Mouse (Mus musculus) intestine, embryonic 16.5 days (tissue): ENCODE results near the gene Olfr15. TPM values are rescaled to one million over a fixed set of nuclear protein-coding genes. Genes with fewer than 3 reads are reported as not detected.
"Not testable (repeated sequence)": the region's sequence is repeated elsewhere in the genome, so short reads cannot be mapped to it uniquely, and the experiment has no call there.

Experiments
- ATAC-seq: fragments of 200-750 bp; cut with Nextera tagmentation; 2 replicates; pipeline ENCODE4 v1.8.0; 2017; ENCODE audit warnings: moderate TSS enrichment, moderate library complexity
- H3K27ac ChIP-seq: fragments of 300-500 bp; sonication (generic); 2 replicates; pipeline ENCODE4 v1.5.1; 2014; ENCODE audit warnings: mild to moderate bottlenecking, low read length
- H3K27me3 ChIP-seq: fragments of 300-500 bp; sonication (generic); replicated peaks from 2 replicates; pipeline ENCODE4 v1.6.1; 2014; ENCODE audit warnings: low read length, control low read depth, mixed read lengths; ENCODE audit not compliant: control insufficient read depth, insufficient read depth
- H3K36me3 ChIP-seq: fragments of 300-500 bp; sonication (generic); 2 replicates; pipeline ENCODE4 v1.6.1; 2014; ENCODE audit warnings: low read length, control low read depth; ENCODE audit not compliant: control insufficient read depth, insufficient read depth
- H3K4me1 ChIP-seq: fragments of 300-500 bp; sonication (generic); 2 replicates; pipeline ENCODE4 v1.6.1; 2014; ENCODE audit warnings: low read length, control low read depth, mixed read lengths; ENCODE audit not compliant: control insufficient read depth, insufficient read depth
- H3K4me2 ChIP-seq: fragments of 300-500 bp; sonication (generic); 2 replicates; pipeline ENCODE4 v1.6.1; 2014; ENCODE audit warnings: low read depth, low read length, control low read depth
- H3K4me3 ChIP-seq: fragments of 300-500 bp; sonication (generic); 2 replicates; pipeline ENCODE4 v1.5.1; 2014; ENCODE audit warnings: mild to moderate bottlenecking, low read length
- H3K9ac ChIP-seq: fragments of 300-500 bp; sonication (generic); 2 replicates; pipeline ENCODE4 v1.6.1; 2014; ENCODE audit warnings: low read depth, low read length
- H3K9me3 ChIP-seq: fragments of 300-500 bp; sonication (generic); 2 replicates; pipeline ENCODE4 v1.6.1; 2016; ENCODE audit warnings: low read length, control low read depth; ENCODE audit not compliant: control insufficient read depth
- WGBS: fragments of 180-500 bp; shearing (Covaris S2); extraction: QIAGEN DNeasy Blood & Tissue Kit; methylation state at CpG from one replicate; pipeline ENCODE4 v1.1.7; 2014; 5-methylcytosine and 5-hydroxymethylcytosine counted together
- polyA plus RNA-seq: library from polyadenylated mRNA; unstranded; fragments of >200 nt; fragmentation: Nextera tagmentation; extraction: Ambion mirVana; gene quantifications from 2 replicates; pipeline ENCODE4 v1.2.1, GENCODE M21; 2015

Gene Olfr15
- not detected in 2 replicates for polyA plus RNA-seq

DNA sequence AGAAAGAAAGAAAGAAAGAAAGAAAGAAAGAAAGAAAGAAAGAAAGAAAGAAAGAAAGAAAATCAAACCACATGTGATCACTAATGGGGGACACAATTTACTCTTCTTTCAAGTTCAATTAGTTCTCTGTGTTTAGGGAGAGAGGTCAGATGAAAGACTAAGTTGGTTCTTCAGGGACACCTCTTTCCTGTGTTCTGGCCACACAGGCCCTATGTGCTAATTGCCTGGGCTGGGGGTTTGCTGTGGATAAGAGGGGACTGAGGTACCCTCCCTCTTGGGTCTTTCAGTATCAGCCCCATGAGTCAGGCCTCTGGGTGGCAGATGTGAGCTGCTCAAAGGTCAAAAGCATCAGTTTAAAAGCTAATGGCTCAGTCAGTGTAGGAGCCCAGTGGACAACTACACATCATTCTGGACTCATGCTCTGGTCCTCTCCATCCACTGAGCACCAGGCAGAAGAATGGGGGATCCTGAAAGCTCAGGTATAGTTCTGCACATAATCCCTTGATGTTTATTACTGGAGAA is at the start of gene Olfr15:
TSS of gene Olfr15 (plus strand) at position 291 of the 522 bp plus-strand sequence.
- Histone ChIP-seq H3K9me3 (no peaks in the 10 kb centered on the region; the same call in 1 of the 2 replicates), H3K4me2 (no peak within 1 kb of the TSS), H3K27me3 (no peaks in the 10 kb centered on the region), H3K9ac (no peak within 1 kb of the TSS), H3K36me3 (no peaks in the 10 kb centered on the region), H3K4me1 (no peaks in the 10 kb centered on the region), H3K4me3 (no peak within 1 kb of the TSS), H3K27ac (no peak within 1 kb of the TSS)
- ATAC-seq: no peak

- no peaks in the 10 kb centered on the region for H3K9me3 ChIP-seq
- H3K27ac ChIP-seq: no peak overlapping the region
- no peaks in the 10 kb centered on the region for H3K4me1 ChIP-seq
- H3K27me3 ChIP-seq: no peaks in the 10 kb centered on the region
- no peak overlapping the region for H3K9ac ChIP-seq
- H3K4me3 ChIP-seq: no peak overlapping the region
- ATAC-seq: no peak
- H3K36me3 ChIP-seq: no peaks in the 10 kb centered on the region
- no peak overlapping the region for H3K4me2 ChIP-seq
These were observed 49.4 kb upstream of the Olfr15 start for GRCm38 (mm10) chr16:3781237-3781636.

DNA sequence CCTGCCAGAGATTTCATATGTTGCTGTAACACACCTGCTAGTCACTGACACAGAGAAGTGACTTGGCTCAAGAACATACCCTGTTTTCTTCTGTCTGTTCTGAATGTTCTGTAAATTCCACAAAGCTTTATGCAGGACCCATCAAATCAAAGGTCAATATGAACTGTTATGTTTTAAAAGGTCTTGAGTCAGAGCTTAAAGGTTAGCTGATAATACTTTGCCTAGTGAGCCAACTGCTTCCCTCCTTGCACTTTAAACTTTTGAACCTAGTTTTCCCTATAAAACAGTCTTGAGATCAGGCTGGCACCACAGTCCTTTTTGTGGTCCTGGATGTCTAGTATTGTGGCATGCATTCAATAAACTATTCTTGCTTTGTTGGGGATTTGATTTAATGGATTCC is 42.3 kb upstream of the Olfr15 start:
- H3K4me2 ChIP-seq: no peak overlapping the region
- H3K4me3 ChIP-seq: no peak overlapping the region
- H3K36me3 ChIP-seq: no peaks in the 10 kb centered on the region
- H3K27ac ChIP-seq: no peak overlapping the region
- no peak overlapping the region for H3K9ac ChIP-seq
- no peaks in the 10 kb centered on the region for H3K27me3 ChIP-seq
- ATAC-seq: peak; percentile 53; the same call in 1 of the 2 replicates
- no peaks in the 10 kb centered on the region for H3K4me1 ChIP-seq
- H3K9me3 ChIP-seq: no peaks in the 10 kb centered on the region

DNA sequence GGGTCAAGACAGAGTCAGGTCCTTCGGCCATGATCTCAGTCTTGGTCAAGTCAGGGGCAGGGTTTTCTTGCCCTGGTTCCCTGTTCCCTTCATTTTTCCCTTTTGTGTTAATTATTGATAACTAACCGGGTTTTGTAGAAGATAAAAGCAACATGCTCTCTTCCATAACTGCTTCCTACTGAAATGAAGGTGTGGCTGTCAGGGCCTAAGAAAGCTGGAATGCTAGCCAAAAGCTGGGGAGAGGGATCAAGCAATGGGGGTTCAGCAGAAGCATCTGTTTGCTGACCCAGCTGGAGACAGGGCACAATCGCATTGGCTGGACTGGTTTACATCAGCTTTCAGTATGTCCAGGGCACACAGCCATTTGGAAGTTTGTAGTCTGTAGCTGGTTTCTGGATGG is 22.5 kb upstream of the Olfr15 start:
- 79% methylated on average over 3 of the region's 3 CpGs for WGBS
- Histone ChIP-seq H3K9me3 (no peaks in the 10 kb centered on the region), H3K27ac (no peak overlapping the region), H3K4me2 (no peak overlapping the region), H3K27me3 (no peaks in the 10 kb centered on the region), H3K4me1 (no peaks in the 10 kb centered on the region), H3K4me3 (no peak overlapping the region), H3K9ac (no peak overlapping the region), H3K36me3 (no peaks in the 10 kb centered on the region)
- ATAC-seq: no peak

- H3K4me3 ChIP-seq, H3K9ac ChIP-seq, H3K4me1 ChIP-seq, H3K27me3 ChIP-seq, H3K4me2 ChIP-seq, H3K36me3 ChIP-seq, ATAC-seq, H3K27ac ChIP-seq, H3K9me3 ChIP-seq: not testable (repeated sequence)
- WGBS: 79% methylated on average over 6 of the region's 6 CpGs
These were observed 16.0 kb upstream of the Olfr15 start for GRCm38 (mm10) chr16:3814667-3815066.

- Histone ChIP-seq H3K4me2 (no peak overlapping the region), H3K4me1 (no peaks in the 10 kb centered on the region), H3K9me3 (no peaks in the 10 kb centered on the region), H3K4me3 (no peak overlapping the region), H3K27ac (no peak overlapping the region), H3K36me3 (no peaks in the 10 kb centered on the region), H3K27me3 (no peaks in the 10 kb centered on the region), H3K9ac (no peak overlapping the region)
- ATAC-seq: no peak
- 89% methylated on average over 2 of the region's 2 CpGs for WGBS
These were observed 10.5 kb upstream of the Olfr15 start for GRCm38 (mm10) chr16:3820202-3820601.

- WGBS: 52% methylated on average over 3 of the region's 3 CpGs
- H3K9ac ChIP-seq: no peak overlapping the region
- ATAC-seq: no peak
- H3K27me3 ChIP-seq: no peaks in the 10 kb centered on the region
- H3K36me3 ChIP-seq: no peaks in the 10 kb centered on the region
- H3K4me3 ChIP-seq: no peak overlapping the region
- no peaks in the 10 kb centered on the region for H3K4me1 ChIP-seq
- H3K27ac ChIP-seq: no peak overlapping the region
- no peaks in the 10 kb centered on the region; the same call in 1 of the 2 replicates for H3K9me3 ChIP-seq
- no peak overlapping the region for H3K4me2 ChIP-seq
These were observed 2.7 kb upstream of the Olfr15 start for GRCm38 (mm10) chr16:3828021-3828420.

DNA sequence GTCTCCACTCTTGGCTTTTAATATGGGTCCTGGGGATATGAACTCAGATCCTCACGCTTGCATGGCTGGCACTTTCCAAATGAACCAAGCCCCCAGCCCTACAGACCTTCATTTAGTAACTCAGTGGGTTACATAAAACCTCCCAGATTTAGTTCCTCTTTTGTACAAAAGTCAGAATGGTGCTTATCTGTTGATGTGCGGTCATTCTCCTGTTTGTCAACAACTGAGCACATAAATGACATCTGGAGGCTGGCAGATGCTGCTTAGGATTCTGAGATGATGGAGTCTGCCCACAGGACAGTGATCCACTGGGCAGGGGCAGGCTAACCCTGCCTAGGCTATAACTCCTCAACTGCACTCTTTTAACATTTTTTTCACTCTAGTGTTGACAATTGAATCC is 951 bp upstream of the Olfr15 start:
- no peaks in the 10 kb centered on the region; the same call in 1 of the 2 replicates for H3K9me3 ChIP-seq
- H3K27me3 ChIP-seq: no peaks in the 10 kb centered on the region
- no peaks in the 10 kb centered on the region for H3K4me1 ChIP-seq
- no peak overlapping the region for H3K4me2 ChIP-seq
- WGBS: 81% methylated on average over 2 of the region's 2 CpGs
- no peak for ATAC-seq
- H3K4me3 ChIP-seq: no peak overlapping the region
- no peak overlapping the region for H3K27ac ChIP-seq
- no peaks in the 10 kb centered on the region for H3K36me3 ChIP-seq
- no peak overlapping the region for H3K9ac ChIP-seq

- Histone ChIP-seq H3K27me3 (no peaks in the 10 kb centered on the region), H3K4me3 (no peak overlapping the region), H3K36me3 (no peaks in the 10 kb centered on the region), H3K4me2 (no peak overlapping the region), H3K9ac (no peak overlapping the region), H3K9me3 (no peaks in the 10 kb centered on the region), H3K4me1 (no peaks in the 10 kb centered on the region), H3K27ac (no peak overlapping the region)
- ATAC-seq: no peak
- WGBS: 72% methylated on average over 2 of the region's 2 CpGs
These were observed 4.8 kb downstream of the Olfr15 start for GRCm38 (mm10) chr16:3835461-3835860.

- H3K4me2 ChIP-seq: no peak overlapping the region
- no peak overlapping the region for H3K9ac ChIP-seq
- no peaks in the 10 kb centered on the region for H3K4me1 ChIP-seq
- H3K36me3 ChIP-seq: no peaks in the 10 kb centered on the region
- no peak overlapping the region for H3K27ac ChIP-seq
- WGBS: 50% methylated on average over 17 of the region's 17 CpGs
- ATAC-seq: peak; percentile 48
- no peak overlapping the region for H3K4me3 ChIP-seq
- no peaks in the 10 kb centered on the region for H3K9me3 ChIP-seq
- H3K27me3 ChIP-seq: no peaks in the 10 kb centered on the region
These were observed 8.6 kb downstream of the Olfr15 start for GRCm38 (mm10) chr16:3839157-3839885.
